Mouse (Mus musculus) thymus, postnatal 36 days (tissue): ENCODE data around the gene Kcnc2.

ENCODE experiments used
- DNase-seq, 2 experiments: peaks; one replicate each; pipeline ENCODE4 v3.0.0; 2022; ENCODE audit warnings: mixed read lengths in 2 of 2

Gene Kcnc2

DNA sequence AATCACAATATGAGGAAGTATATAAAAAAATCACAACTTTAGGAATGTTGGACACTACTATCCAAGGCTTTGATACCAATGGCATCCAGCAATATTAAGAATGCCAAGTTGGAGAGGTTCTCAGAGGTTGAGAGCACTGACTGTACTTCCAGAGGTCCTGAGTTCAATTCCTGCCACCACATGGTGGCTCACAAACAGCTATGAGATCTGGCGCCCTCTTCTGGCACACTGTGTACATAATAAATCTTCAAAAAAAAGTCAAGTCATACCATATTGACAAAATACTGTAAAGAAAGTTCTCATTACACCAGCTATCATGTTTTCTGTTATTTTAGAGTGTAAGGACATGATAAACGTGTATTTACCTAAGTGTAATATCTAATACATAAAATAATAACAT, 126.3 kb downstream of the Kcnc2 start:
- DNase-seq, result no peak

DNA sequence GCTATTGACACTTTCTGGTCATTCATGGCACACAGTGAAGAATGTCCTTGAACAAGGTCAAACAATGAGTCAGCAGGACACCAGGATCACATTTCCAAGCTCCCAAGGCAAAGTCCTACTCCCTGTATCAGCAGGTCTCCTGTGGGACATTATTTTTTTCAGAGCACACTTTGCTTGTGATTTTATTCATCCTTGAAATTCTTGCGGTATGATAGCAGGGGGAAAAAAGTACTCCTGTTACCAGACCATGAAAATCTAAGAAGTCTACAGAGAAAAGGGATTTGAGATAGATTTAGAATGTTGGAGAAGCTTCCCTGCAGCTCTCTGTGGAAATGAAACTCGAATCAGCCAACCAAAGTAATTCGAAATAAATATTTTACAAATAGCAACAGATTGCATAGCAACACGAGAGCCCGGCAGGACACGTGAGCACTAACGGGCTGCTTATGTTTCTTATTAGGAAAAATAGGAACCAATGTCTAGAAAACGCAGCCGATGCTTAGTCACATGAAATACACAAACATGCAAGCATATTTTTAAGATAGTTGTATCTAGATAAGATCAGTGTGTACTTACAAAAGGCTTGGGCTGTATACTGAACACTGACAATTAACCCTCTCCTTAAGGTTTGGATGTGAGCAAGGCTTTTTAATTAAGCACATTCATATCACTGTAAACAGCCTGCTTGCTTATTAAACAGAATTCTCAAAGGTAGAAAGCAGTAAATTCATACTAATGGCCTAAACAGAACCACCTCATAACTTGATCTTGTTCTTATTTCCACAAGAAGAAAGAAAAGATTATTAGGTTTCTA, 129.9 kb downstream of the Kcnc2 start:
- no peak for DNase-seq

DNA sequence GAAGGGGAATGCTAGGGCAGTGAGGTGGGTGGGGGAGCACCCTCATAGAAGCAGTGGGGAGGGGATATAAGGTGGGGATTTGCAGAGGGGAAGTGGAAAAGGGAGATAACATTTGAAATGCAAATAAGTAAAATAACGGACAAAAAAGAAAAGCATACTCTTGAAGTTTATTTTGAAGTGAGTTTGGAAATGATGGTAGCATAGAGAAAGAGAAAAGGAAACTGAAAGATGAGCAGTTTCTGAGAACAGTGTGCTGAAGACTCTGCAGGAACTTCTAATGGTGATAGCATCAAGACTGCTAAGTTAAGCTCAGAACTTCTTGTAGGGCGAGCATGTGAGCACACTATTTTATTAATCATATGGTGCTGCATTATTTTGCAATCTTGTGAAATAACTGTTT, 138.6 kb downstream of the Kcnc2 start:
- no peak for DNase-seq

DNA sequence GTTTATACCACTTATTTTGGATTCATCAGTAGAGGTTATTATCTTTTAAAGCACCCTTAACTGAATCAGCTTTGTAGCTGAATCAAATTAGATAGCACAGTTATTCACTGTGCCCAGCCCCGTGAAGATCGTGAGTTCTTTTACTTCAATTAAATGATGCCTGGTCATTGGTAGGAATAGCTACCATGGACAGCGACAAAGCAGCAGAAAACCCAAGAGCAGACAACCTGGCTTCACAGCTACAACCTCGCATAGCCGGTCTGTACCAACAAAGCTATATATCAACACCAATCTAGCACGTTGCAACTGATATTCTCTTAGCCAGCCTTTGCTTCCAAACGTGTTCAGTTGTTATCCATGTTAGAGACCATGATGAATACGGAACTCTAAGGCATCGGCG, 152.4 kb downstream of the Kcnc2 start:
- no peak for DNase-seq

DNA sequence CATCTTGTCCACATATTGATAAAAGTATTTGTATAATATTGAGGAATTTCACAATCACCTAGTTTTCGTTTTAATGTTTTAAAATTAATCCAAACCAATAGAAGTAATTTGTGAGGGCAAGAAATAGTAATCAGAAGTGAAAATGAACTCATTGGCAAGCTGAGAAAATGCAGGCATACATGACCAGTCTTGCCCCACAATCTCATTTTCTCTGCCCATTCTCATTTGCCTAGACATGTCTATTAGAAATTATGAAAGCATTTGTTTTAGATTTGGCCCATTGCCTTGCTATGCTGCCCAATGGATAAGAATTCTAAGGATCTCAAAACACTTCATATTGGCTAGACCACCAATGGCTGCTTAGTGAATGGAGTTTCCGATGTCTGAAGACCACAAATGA, 166.0 kb downstream of the Kcnc2 start:
- DNase-seq, result no peak

DNA sequence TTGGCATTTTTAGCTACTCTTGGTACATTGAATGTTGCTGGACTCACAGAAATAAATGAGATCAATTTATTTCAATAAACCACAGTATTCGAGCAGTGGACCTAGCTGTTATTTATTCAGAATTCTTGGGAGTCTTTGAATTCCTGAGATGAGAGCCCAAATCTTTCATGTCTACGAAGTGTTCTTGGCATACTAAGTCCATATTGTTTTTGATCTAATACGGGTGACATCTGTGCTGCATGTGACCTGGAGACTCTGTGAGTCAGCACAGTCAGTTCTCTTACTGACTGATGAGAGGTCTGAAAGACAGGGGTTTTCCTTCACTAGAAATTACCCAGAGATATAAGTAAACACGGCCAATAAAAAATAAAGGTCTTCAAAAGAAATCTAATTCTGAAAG, 173.7 kb downstream of the Kcnc2 start:
- no peak for DNase-seq

DNA sequence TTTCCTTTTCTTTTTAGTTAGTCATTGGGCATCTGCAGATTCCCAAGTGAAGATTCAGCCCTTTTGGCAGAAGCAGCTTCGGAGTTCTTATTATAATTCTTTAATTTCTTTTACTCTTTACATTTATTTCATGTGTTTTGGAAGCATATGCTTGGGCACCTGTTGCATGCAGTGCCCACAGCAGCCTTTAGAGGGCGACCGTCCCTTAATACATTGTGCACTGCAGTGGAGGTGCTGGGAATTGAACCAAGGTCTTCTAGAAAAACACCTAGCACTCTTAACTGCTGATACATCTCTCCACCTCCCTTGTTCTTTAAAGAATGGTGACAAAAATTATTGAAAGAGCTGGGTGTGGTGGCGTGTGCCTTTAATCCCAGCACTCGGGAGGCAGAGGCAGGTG, 180.0 kb downstream of the Kcnc2 start:
- no peak for DNase-seq

DNA sequence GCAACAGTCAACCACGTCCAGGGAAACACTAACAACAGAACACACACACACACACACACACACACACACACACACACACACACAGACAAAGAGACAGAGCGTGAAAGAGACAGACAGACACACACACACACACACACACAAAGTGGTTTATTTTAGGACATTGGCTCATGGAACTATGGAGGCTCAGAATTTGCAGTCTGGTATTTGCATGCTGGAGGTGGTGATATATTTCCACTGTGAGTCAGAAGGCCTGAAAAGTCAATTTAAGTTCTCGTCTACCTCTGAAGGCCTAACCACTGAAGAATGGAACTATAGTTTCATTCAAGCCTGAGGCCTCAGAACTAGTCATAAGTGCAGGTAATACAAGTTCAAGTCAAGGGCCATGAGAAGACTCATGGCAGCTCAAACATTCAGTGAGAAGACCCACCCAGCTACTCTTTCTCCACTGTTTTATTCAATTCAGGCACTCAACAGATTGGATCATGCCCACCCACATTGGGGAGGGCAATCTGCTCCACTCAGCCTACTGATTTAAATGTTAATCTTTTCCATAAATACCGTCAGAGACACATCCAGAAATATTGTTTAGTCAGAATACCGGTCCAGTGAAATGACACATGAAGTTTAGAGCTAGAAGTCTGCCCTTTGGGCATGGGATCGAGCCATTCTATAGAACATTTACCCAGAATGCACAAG, 197.9 kb downstream of the Kcnc2 start:
- DNase-seq, result no peak

DNA sequence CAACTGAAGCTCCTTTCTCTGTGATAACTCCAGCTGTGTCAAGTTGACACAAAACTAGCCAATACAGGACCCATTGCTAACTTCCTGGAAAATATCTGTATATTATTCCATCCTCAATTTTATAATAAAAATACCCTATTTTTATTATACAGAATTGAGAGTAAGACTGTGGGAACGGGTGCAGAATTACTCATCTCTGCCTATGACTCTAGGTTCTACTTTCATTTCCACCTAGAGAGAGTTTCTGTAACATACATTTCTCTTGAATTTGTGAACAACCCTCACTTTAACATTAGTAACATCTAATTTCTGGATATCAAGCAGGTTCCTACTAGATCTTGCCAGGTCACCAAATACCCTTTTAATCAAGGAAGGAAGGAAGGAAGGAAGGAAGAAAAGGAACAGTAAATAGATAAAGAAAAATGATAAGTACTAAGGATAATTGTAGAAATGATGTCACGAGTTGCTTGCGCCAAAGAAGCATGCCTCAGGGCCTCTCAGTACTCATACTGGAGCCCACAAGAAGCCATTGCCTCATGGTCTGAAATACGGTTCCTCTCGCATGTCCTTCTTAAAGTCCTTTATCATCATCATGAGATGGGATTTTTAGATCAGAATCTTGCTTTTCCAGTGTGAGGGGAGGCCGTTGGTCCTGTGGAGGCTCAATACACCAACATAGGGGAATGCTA, 203.3 kb downstream of the Kcnc2 start:
- DNase-seq, result no peak

DNA sequence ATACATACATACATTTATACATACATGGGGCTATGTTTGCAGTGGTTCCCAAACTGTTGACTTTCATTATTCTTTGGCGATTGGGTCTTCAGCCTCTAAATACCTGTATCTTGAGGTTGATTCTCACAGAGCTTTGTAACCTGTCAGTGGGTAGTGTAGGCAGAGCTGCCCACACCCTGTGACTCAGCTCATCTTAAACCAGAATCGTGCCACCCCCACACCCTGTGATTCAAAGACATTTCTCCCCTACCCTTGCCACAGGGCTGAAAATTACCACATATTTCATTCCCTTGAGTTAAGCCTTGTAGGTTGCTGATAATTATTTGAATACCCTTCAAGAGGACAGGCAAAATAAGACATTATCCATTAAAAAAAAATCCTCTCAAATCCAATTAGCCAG, 210.5 kb downstream of the Kcnc2 start:
- no peak for DNase-seq

DNA sequence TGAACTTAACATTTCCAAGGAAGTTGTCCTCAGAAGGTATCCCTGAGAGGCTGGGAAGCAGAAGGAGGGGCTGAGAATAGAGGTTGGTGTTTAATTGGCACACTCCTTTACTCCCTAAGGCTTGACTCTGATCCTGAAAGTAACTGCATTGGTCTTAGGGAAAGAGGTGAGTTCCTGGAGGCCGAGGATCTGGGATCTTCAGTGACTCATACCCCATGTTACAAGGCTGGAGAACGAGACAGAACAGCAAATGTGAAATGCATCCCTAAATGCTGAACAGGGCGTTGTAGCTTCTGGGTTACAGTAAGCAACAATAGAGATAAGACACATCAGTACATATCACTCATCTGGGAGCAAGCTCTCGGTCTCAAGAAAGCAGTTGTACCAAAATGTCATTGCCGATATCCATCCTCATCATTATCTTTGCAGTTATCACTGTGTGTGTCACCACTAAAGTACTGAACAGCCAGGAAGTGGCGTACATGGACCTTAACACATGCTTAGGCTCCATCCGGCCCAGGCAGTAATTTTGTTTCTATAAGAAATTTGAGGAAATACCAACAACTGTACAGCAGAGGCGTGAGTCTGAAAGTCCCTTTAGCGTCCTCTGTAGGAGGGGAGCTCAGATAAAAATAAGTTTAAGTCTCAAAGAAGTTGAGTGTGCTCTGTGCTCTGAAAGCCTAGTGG, 211.1 kb downstream of the Kcnc2 start:
- DNase-seq, result no peak

DNA sequence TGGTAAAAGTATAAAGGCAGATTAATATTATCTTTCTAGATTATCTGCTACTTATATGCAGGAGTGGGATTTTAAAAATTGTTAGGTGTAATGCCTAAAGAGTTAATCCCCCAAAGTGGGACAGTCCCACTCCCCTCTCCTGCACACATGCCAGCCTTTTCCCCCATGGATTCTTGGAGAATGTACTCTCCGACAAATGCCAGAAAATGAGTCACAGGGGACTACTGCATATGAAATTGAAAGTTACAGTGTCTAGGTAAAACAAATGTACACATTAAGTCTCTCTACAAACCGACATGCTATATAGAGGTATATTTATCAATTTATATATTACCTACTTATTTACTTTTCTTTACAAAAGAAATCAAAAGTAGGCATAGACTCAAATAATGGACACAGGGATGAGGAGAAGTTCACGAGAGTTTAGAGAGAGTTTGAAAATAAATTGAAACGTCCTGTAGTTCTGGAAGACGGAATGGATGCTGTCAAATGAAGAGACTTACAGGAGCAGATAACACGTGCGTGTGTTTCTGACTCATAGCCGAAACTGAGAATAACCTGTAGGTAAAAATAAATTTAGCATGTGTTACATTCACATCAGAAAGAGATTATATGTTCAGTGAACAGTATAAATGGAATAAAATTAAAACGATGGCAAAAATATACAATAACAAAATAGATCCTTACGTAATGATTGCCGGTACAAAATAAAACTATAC, 213.6 kb downstream of the Kcnc2 start:
- no peak for DNase-seq

DNA sequence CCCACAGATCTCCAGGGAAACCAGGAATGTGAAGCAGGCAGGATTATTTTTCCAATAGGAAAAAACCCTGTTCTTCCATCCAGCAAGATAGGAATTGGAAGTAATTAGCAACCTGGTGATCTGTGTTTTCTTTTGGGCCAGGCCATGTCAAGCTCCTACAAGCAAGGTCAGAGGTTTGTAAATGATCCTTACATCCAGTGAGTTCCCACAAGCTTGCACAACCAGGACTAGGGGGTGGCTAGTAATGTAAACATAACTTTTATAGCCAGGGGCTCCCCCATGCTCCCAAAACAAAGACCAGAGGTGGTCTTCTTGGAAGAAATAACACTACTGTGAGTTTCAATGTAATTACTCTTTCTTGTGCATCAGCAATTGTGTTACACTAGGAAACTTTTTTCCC, 214.9 kb downstream of the Kcnc2 start:
- DNase-seq, result no peak

DNA sequence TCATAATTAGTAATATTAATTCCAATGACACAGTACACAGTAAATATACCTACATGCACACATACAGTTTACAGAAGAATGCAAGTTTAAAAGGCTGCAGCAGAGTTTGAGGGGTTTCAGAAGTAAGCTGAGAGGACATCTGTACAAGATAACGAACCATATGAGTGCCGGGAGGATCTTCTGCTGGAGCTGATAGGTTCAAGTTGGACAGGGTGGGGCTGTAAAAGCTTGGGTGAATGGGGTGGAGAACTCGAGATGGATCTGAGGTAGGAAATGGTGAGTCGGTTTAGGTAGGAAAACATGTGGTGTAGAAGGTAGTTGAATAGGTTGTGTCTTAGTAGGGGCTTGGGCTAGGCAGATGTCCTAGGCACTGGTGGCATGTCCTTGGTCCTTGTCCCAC, 217.8 kb downstream of the Kcnc2 start:
- no peak for DNase-seq
